Mouse (Mus musculus) hindbrain, embryonic 13.5 days (tissue): Measurements from ENCODE around the gene Mitd1. TPM values are rescaled to one million over a fixed set of nuclear protein-coding genes. Genes with fewer than 3 reads are reported as not detected.

ENCODE experiments used
- ATAC-seq: fragments of 200-750 bp; cut with Nextera tagmentation; 2 replicates; pipeline ENCODE4 v1.8.0; 2017; ENCODE audit warnings: moderate TSS enrichment; ENCODE audit not compliant: low FRiP score
- H3K27ac ChIP-seq: fragments of 300-500 bp; sonication (generic); 2 replicates; pipeline ENCODE4 v1.5.1; 2015; ENCODE audit warnings: inconsistent platforms, mild to moderate bottlenecking, moderate library complexity
- H3K27me3 ChIP-seq: fragments of 300-500 bp; sonication (generic); 2 replicates; pipeline ENCODE4 v1.6.1; 2015; ENCODE audit warnings: mild to moderate bottlenecking, inconsistent platforms
- H3K36me3 ChIP-seq: fragments of 300-500 bp; sonication (generic); 2 replicates; pipeline ENCODE4 v1.6.1; 2015; ENCODE audit warnings: mild to moderate bottlenecking, inconsistent platforms
- H3K4me1 ChIP-seq: fragments of 300-500 bp; sonication (generic); replicated peaks from 2 replicates; pipeline ENCODE4 v1.6.1; 2015; ENCODE audit warnings: inconsistent platforms
- H3K4me2 ChIP-seq: fragments of 300-500 bp; sonication (generic); 2 replicates; pipeline ENCODE4 v1.6.1; 2015; ENCODE audit warnings: inconsistent platforms, mild to moderate bottlenecking, moderate library complexity
- H3K4me3 ChIP-seq: fragments of 300-500 bp; sonication (generic); 2 replicates; pipeline ENCODE4 v1.5.1; 2015; ENCODE audit warnings: mild to moderate bottlenecking, inconsistent platforms
- H3K9ac ChIP-seq: fragments of 300-500 bp; sonication (generic); 2 replicates; pipeline ENCODE4 v1.6.1; 2015; ENCODE audit warnings: mild to moderate bottlenecking, inconsistent platforms
- H3K9me3 ChIP-seq: fragments of 300-500 bp; sonication (generic); 2 replicates; pipeline ENCODE4 v1.6.1; 2016; ENCODE audit warnings: inconsistent platforms
- WGBS: fragments of 180-500 bp; shearing (Covaris S2); methylation state at CpG from one replicate; pipeline ENCODE4 v1.1.7; 2015; 5-methylcytosine and 5-hydroxymethylcytosine counted together
- polyA plus RNA-seq: library from polyadenylated mRNA; unstranded; fragments of >200 nt; fragmentation: Nextera tagmentation; extraction: Ambion mirVana; gene quantifications from 2 replicates; pipeline ENCODE4 v1.2.1, GENCODE M21; 2015

The Mitd1 gene
- polyA plus RNA-seq, 1 experiment from 2014 or later: 19.3 TPM

DNA sequence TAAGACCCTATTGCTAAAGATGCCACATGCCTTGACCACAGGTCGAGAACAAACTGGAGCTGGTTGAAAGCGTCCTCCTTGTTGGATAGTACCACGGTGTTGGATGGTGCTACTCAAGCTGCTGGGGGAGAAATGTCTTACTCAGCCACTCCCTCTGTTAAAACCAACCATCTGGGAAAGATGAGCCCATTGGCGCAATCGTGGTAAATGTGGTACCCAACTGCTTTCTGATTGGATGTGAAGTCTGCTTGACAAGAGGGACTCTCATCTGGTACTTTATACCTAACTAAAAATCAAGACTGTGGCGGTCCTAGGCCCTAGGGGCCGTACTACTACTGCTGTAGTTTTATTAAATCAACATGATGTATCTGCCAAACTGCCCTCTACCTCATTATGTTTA is 1.0 kb downstream of the Mitd1 start:
- peak overlapping the region; percentile 77; the same call in 1 of the 2 replicates for H3K9ac ChIP-seq
- ATAC-seq: no peak
- H3K4me1 ChIP-seq: peaks cover 24% of the 10 kb centered on the region
- no peak overlapping the region for H3K27ac ChIP-seq
- peaks cover 9% of the 10 kb centered on the region for H3K36me3 ChIP-seq
- H3K27me3 ChIP-seq: no peaks in the 10 kb centered on the region
- H3K9me3 ChIP-seq: no peaks in the 10 kb centered on the region
- peak overlapping the region; percentile 65 for H3K4me2 ChIP-seq
- peak overlapping the region; percentile 66 for H3K4me3 ChIP-seq
- WGBS: 83% methylated on average over 7 of the region's 7 CpGs

DNA sequence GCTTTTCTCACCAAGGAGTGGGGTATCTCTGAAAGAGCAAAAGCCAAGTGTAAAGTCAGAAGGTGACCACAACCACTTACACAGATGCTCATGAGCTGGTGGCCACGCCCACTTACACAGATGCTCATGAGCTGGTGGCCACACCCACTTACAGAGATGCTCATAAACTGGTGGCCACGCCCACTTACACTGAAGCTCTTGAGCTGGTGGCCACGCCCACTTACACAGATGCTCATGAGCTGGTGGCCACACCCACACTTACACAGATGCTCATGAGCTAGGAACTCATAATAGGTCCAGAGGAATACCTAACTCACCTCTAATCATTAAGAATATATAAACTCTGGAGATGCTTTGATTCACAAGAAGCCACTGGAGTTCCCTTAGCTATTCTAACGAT is 5.8 kb downstream of the Mitd1 start:
- ATAC-seq: no peak
- H3K4me2 ChIP-seq: no peak overlapping the region
- 93% methylated on average over 4 of the region's 4 CpGs for WGBS
- no peaks in the 10 kb centered on the region for H3K27me3 ChIP-seq
- H3K36me3 ChIP-seq: peaks cover 42% of the 10 kb centered on the region
- H3K9ac ChIP-seq: no peak overlapping the region
- no peak overlapping the region for H3K27ac ChIP-seq
- no peak overlapping the region for H3K4me3 ChIP-seq
- peaks cover 5% of the 10 kb centered on the region for H3K4me1 ChIP-seq
- no peaks in the 10 kb centered on the region for H3K9me3 ChIP-seq

DNA sequence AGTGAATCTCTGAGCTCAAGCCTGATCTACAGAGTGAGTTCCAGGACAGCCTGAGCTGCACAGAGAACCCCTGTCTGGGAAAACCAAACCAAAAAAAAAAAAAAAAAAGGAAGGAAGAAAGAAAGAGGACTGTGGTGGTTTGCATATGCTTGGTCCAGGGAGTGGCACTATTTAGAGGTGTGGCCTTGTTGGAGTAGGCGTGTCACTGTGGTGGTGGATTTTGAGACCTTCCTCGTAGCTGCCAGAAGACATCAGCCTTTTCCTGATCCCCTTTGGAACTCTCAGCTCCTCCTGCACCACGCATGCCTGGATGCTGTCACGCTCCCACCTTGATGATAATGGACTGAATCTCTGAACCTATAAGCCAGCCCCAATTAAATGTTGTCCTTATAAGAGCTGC is 6.8 kb downstream of the Mitd1 start:
- ATAC-seq: no peak
- H3K27ac ChIP-seq: no peak overlapping the region
- H3K4me2 ChIP-seq: no peak overlapping the region
- no peaks in the 10 kb centered on the region for H3K27me3 ChIP-seq
- H3K4me3 ChIP-seq: no peak overlapping the region
- 87% methylated on average over 4 of the region's 4 CpGs for WGBS
- H3K9ac ChIP-seq: no peak overlapping the region
- no peaks in the 10 kb centered on the region for H3K9me3 ChIP-seq
- H3K36me3 ChIP-seq: peaks cover 52% of the 10 kb centered on the region
- no peaks in the 10 kb centered on the region for H3K4me1 ChIP-seq

DNA sequence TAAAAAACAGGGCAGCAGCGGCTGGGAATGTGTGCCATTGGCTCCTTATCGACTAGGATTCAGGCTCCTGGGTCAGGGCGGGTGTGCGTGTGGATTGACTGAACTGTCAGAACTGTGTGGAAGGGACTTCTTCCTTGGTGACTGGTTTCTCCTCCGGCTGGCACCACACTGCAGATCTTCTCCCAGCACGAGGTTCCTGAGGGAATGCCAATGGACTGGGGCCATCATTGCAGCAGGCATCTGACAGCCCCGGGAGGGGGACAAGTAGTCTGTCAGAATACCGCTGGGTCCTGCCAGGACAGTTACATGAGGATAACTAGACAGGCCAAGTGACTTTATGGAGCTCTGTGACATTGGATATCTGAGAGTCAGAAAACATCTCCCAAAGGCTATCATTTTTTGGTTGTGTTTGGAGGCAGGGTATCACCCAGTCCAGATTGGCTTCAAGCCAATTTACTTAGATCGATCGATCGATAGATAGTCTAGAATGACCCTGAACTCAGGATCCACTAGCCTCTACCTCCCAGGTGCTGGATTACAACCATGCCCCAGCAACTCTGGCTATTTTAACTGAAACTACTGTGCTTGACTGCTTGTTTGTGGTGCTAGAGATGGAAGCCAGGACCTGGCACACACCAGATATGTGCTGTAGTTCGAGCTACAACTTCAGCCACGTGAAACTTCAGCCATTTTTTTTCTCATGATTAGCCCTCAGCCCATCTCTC is 12.3 kb downstream of the Mitd1 start:
- Histone ChIP-seq H3K4me1 (peaks cover 4% of the 10 kb centered on the region), H3K27ac (no peak overlapping the region), H3K9me3 (0 out of 2 replicates have a peak, but pooled peaks cover 8% of the 10 kb centered on the region), H3K36me3 (peaks cover 70% of the 10 kb centered on the region), H3K27me3 (no peaks in the 10 kb centered on the region), H3K9ac (no peak overlapping the region), H3K4me3 (no peak overlapping the region), H3K4me2 (no peak overlapping the region)
- 95% methylated on average over 13 of the region's 13 CpGs for WGBS
- no peak for ATAC-seq

DNA sequence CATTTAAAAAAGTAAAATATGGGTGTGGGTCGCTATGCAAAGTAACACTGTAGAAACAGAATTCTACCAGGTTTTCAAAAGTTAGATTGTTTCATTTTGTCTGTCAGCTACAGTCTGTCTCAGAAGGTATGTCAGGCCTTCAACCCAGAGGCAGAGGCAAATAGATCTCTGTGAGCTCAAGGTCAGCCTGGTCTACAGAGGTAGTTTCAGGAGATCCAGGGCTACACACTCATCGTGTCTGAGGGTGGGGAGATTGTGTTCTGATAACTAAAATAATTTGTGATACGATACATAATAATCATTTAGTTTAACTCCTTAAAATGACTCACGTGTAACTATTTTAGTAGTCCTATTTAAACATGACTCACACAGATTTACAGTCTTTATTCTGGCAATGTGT is 17.1 kb downstream of the Mitd1 start:
- H3K9me3 ChIP-seq: 0 out of 2 replicates have a peak, but pooled peaks cover 8% of the 10 kb centered on the region
- H3K27ac ChIP-seq: no peak overlapping the region
- H3K4me2 ChIP-seq: peak overlapping the region; percentile 73
- no peak overlapping the region for H3K9ac ChIP-seq
- no peak for ATAC-seq
- H3K36me3 ChIP-seq: peaks cover 32% of the 10 kb centered on the region
- no peak overlapping the region for H3K4me3 ChIP-seq
- WGBS: 93% methylated on average over 4 of the region's 4 CpGs
- peaks cover 12% of the 10 kb centered on the region for H3K4me1 ChIP-seq
- H3K27me3 ChIP-seq: peaks cover 24% of the 10 kb centered on the region

DNA sequence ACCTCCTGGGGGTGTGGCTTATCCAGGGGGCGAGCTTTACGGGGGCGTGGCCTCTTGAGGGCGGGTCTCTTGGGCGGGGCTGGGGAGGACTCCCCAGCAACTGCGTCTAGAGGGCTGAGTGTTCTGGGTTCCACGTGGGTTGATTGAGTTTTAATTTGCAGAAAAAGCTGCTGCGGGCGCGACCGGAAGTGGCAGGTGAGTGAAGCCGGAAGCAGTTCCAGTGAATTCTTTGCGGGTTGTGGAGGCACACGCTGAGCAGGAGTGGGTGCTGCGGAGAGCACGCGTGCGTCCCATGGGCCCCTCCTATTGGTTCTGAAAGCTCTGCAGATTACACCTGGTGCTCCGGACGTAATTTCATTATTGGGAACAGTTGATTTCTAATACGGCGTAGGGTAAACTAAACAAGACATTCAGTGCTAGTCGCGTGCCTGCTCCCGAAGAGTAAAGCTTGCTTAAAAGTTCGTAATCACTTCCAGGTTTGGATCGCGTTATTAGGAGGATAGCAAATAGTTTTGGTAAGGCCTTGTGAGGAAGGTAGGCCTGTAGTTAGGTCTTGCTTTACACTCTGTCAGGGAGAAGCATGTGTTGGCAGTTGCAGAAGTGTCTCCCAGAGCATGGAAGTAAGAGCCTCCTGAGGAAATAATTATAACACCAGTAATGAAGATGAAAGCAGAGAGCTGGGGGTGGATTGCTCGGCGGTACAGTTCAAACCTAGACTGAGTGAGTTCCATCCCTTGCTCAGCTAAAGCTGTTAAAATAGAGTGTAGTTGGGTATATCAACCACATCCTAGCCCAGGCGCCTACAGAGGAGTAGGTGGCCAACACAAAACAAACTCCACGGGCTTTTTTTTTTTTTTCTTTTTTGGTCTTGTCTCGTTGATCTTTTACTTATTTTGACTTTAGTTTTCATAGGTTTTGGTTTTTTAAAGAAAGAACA is 17.8 kb downstream of the Mitd1 start:
- Histone ChIP-seq H3K9ac (peak overlapping the region; percentile 63), H3K9me3 (0 out of 2 replicates have a peak, but pooled peaks cover 8% of the 10 kb centered on the region), H3K36me3 (peaks cover 24% of the 10 kb centered on the region), H3K4me1 (peaks cover 12% of the 10 kb centered on the region), H3K27ac (peak overlapping the region; percentile 69), H3K4me2 (peak overlapping the region; percentile 73), H3K27me3 (peaks cover 24% of the 10 kb centered on the region), H3K4me3 (peak overlapping the region; percentile 51)
- peak; percentile 91 for ATAC-seq
- WGBS: 7% methylated on average over 33 of the region's 33 CpGs

DNA sequence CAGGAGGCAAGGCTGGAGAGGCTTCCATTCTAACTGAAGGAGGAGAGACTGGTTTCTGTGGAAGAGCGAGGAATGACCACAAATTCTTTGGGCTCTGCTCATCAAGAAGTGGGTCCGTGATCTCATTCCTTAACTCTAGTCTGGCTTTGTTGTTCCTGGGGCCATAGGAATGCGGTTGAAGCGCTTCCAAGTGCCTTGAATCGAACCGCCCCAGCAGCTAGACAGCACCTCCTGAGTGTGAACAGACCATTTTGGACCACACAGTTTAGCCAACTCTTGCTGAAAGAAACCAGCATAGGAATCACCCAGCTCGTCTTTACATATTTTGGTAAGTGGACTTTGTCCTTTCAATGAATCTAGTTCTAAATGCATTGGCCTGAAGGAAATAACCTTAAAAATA is 18.5 kb downstream of the Mitd1 start, which contains the start of gene Lipt1:
Gene Lipt1, plus strand, starts transcription at position 35 of the 400 bp plus-strand sequence.
- Histone ChIP-seq H3K4me2 (peak within 1 kb of the TSS; percentile 73), H3K4me1 (peaks cover 12% of the 10 kb centered on the region), H3K27me3 (peaks cover 24% of the 10 kb centered on the region), H3K4me3 (peak within 1 kb of the TSS; percentile 51), H3K9me3 (0 out of 2 replicates have a peak, but pooled peaks cover 8% of the 10 kb centered on the region), H3K36me3 (peaks cover 18% of the 10 kb centered on the region), H3K9ac (peak within 1 kb of the TSS; percentile 63), H3K27ac (peak within 1 kb of the TSS; percentile 69)
- WGBS: 9% methylated on average over 7 of the region's 7 CpGs
- ATAC-seq: peak; percentile 73

DNA sequence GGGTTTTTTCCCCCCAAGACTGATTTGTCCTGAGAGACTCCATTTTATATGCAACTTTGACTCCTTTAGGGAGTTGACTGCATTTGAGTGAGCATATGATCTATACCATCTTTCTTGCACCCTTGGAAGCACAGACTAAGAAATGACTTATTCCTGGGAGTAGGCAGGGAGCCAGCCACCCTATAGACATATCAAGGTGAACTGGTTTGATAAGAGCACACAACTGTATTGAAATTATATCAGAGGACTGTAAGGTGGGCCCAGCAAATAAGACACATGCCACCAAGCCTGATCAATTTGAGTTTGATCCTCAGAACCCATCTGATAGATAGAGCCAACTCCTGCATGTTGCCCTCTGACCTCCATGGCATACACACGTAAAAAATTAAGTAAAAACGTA is 20.8 kb downstream of the Mitd1 start:
- H3K27ac ChIP-seq: no peak overlapping the region
- no peaks in the 10 kb centered on the region for H3K9me3 ChIP-seq
- no peak for ATAC-seq
- no peak overlapping the region for H3K4me3 ChIP-seq
- H3K9ac ChIP-seq: no peak overlapping the region
- H3K27me3 ChIP-seq: peaks cover 24% of the 10 kb centered on the region
- WGBS: 47% methylated on average over 2 of the region's 2 CpGs
- no peaks in the 10 kb centered on the region for H3K36me3 ChIP-seq
- no peak overlapping the region for H3K4me2 ChIP-seq
- peaks cover 18% of the 10 kb centered on the region for H3K4me1 ChIP-seq

DNA sequence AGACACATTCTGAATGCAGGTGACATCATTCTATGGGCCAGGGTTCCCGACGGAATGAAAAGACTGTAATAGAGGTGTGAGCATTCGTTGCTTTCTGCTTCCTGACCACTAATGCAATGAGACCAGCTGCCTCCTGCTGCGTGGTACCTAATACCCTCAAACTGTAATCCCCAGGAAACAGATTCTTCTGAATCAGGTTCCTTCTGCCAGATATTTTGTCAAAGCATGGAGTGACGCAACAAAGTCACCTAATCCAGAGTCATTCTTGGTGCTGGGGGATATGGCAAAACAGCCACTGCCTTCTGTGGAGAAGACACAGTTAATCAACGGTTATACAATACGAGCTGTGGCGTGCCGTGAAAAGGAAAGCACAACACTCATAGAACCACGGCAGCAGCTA is 21.6 kb downstream of the Mitd1 start:
- ATAC-seq: no peak
- Histone ChIP-seq H3K27ac (no peak overlapping the region), H3K9me3 (no peaks in the 10 kb centered on the region), H3K4me3 (no peak overlapping the region), H3K27me3 (peaks cover 24% of the 10 kb centered on the region), H3K36me3 (no peaks in the 10 kb centered on the region), H3K4me2 (no peak overlapping the region), H3K9ac (no peak overlapping the region), H3K4me1 (peaks cover 18% of the 10 kb centered on the region)
- 69% methylated on average over 10 of the region's 10 CpGs for WGBS

DNA sequence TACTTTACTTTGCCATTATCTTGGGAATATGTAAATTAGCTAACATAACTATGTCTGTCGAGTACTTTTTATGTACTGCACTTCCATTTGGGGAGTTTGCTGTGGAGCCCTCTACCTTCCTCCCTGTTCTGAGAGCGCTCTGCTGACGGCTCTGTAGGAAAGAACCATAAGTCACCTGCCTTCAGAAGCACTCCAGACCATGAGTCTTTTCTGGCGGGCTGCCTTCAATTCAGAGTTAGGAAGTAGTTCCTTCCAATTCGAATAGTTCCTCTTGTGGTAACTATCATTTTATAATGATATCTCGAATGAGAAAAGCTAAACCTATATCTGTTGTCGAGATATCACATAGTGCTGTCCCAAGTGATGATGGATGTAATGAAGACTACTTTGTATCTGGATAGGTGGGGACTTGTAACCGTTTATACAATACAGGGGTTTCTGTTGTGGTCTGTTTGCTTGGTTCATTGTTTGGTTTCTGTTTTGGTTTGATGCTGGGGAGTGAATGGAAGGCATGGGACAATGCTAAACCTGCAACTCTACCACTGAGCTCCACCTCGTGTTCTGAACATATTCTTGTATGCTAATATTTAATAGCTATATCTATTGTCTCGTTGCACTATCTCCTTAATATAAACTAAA is 22.4 kb downstream of the Mitd1 start:
- H3K27ac ChIP-seq: no peak overlapping the region
- no peaks in the 10 kb centered on the region for H3K9me3 ChIP-seq
- H3K27me3 ChIP-seq: peaks cover 24% of the 10 kb centered on the region
- 74% methylated on average over 10 of the region's 10 CpGs for WGBS
- H3K4me2 ChIP-seq: no peak overlapping the region
- ATAC-seq: no peak
- peaks cover 14% of the 10 kb centered on the region for H3K4me1 ChIP-seq
- H3K36me3 ChIP-seq: no peaks in the 10 kb centered on the region
- no peak overlapping the region for H3K9ac ChIP-seq
- no peak overlapping the region for H3K4me3 ChIP-seq

DNA sequence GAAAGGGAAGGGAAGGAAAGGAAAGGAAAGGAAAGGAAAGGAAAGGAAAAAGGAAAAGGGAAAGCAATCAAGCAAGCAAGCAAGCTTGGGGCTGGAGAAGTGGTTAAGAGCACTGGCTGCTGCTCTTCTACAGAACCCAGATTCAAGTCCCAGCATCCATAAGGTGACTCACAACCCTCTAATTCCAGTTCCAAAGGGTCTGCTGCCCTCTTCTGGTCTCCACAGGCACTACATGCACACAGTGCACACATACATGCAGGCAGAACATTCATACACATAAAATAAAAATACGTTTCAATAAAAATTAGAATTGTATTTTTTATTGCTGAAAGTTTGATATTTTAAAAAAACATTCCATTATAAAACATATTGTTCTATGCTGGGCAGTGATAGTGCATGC is 23.2 kb downstream of the Mitd1 start:
- H3K27ac ChIP-seq: no peak overlapping the region
- H3K9ac ChIP-seq: no peak overlapping the region
- no peaks in the 10 kb centered on the region for H3K9me3 ChIP-seq
- H3K36me3 ChIP-seq: no peaks in the 10 kb centered on the region
- 73% methylated on average over 1 of the region's 1 CpGs for WGBS
- no peak for ATAC-seq
- H3K27me3 ChIP-seq: peaks cover 24% of the 10 kb centered on the region
- no peak overlapping the region for H3K4me3 ChIP-seq
- peaks cover 10% of the 10 kb centered on the region for H3K4me1 ChIP-seq
- no peak overlapping the region for H3K4me2 ChIP-seq

DNA sequence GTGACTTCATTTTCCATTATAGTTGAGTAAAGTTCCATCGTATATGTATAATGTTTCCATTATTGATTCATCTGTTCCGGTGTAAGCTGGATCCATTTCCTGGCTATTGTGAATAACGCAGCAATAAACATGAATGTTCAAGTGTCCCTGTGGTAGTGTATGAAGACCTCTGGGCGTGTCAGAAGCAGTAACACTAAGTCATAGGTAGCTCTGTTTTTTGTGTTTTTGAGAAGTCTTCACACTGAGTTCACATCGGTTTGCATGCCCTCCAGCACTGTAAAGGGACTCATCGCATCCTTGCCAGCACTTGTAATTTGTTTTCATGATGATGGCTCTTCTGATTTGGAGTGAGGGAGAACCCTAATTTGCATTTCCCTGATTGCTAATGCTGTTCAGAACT is 23.9 kb downstream of the Mitd1 start, which contains the start of gene Tsga10:
Gene Tsga10, minus strand, starts transcription at position 144 of the 400 bp plus-strand sequence.
- peak within 1 kb of the TSS; percentile 69 for H3K4me3 ChIP-seq
- ATAC-seq: no peak
- peak within 1 kb of the TSS; percentile 74 for H3K4me2 ChIP-seq
- no peaks in the 10 kb centered on the region for H3K36me3 ChIP-seq
- H3K9ac ChIP-seq: peak within 1 kb of the TSS; percentile 78
- 82% methylated on average over 6 of the region's 6 CpGs for WGBS
- H3K27ac ChIP-seq: peak within 1 kb of the TSS; percentile 95
- no peaks in the 10 kb centered on the region for H3K9me3 ChIP-seq
- peaks cover 6% of the 10 kb centered on the region for H3K4me1 ChIP-seq
- peaks cover 24% of the 10 kb centered on the region for H3K27me3 ChIP-seq
